Mouse (Mus musculus) neural tube, embryonic 15.5 days (tissue): ENCODE results near the gene Shroom3. TPM values are rescaled to one million over a fixed set of nuclear protein-coding genes. Genes with fewer than 3 reads are reported as not detected.
A peak's percentile ranks its signal among the peaks of the same experiment; 100 is the strongest.
"Not testable (repeated sequence)": the region's sequence is repeated elsewhere in the genome, so short reads cannot be mapped to it uniquely, and the experiment has no call there.

Experiments
- ATAC-seq: fragments of 200-750 bp; cut with Nextera tagmentation; 2 replicates; pipeline ENCODE4 v1.8.0; 2017; ENCODE audit warnings: mild to moderate bottlenecking, moderate TSS enrichment, moderate library complexity; ENCODE audit not compliant: low FRiP score
- H3K27ac ChIP-seq: fragments of 300-500 bp; sonication (generic); replicated peaks from 2 replicates; pipeline ENCODE4 v1.5.1; 2015; ENCODE audit warnings: mild to moderate bottlenecking, inconsistent platforms
- H3K27me3 ChIP-seq: fragments of 300-500 bp; sonication (generic); replicated peaks from 2 replicates; pipeline ENCODE4 v1.6.1; 2015; ENCODE audit warnings: inconsistent platforms
- H3K36me3 ChIP-seq: fragments of 300-500 bp; sonication (generic); 2 replicates; pipeline ENCODE4 v1.6.1; 2015; ENCODE audit warnings: inconsistent platforms
- H3K4me1 ChIP-seq: fragments of 300-500 bp; sonication (generic); 2 replicates; pipeline ENCODE4 v1.6.1; 2015; ENCODE audit warnings: inconsistent platforms
- H3K4me2 ChIP-seq: fragments of 300-500 bp; sonication (generic); 2 replicates; pipeline ENCODE4 v1.6.1; 2015; ENCODE audit warnings: inconsistent platforms, mild to moderate bottlenecking, moderate library complexity
- H3K4me3 ChIP-seq: fragments of 300-500 bp; sonication (generic); replicated peaks from 2 replicates; pipeline ENCODE4 v1.5.1; 2015; ENCODE audit warnings: mild to moderate bottlenecking, inconsistent platforms
- H3K9ac ChIP-seq: fragments of 300-500 bp; sonication (generic); replicated peaks from 2 replicates; pipeline ENCODE4 v1.6.1; 2015; ENCODE audit warnings: mild to moderate bottlenecking, inconsistent platforms
- H3K9me3 ChIP-seq: fragments of 300-500 bp; sonication (generic); replicated peaks from 2 replicates; pipeline ENCODE4 v1.6.1; 2016; ENCODE audit warnings: inconsistent platforms
- WGBS: fragments of 180-500 bp; shearing (Covaris S2); methylation state at CpG from one replicate; pipeline ENCODE4 v1.1.7; 2015; ENCODE audit warnings: mixed read lengths; 5-methylcytosine and 5-hydroxymethylcytosine counted together
- polyA plus RNA-seq: library from polyadenylated mRNA; unstranded; fragments of >200 nt; fragmentation: Nextera tagmentation; extraction: Ambion mirVana; gene quantifications from 2 replicates; pipeline ENCODE4 v1.2.1, GENCODE M21; 2015

The Shroom3 gene
- polyA plus RNA-seq, 1 experiment from 2014 or later, result 1.8 TPM

GRCm38 (mm10) chr5:92905594-92906008, 222.4 kb downstream of the Shroom3 start:
- 0 out of 2 replicates have a peak, but pooled peaks cover 3% of the 10 kb centered on the region for H3K36me3 ChIP-seq
- H3K9ac ChIP-seq, result no peak overlapping the region
- ATAC-seq, result peak; percentile 88
- H3K9me3 ChIP-seq, result no peaks in the 10 kb centered on the region
- peaks cover 19% of the 10 kb centered on the region for H3K4me1 ChIP-seq
- no peak overlapping the region for H3K4me3 ChIP-seq
- WGBS, result 9% methylated on average over 8 of the region's 8 CpGs
- H3K27me3 ChIP-seq, result no peaks in the 10 kb centered on the region
- H3K4me2 ChIP-seq, result peak overlapping the region; percentile 20; the same call in 1 of the 2 replicates
- H3K27ac ChIP-seq, result peak overlapping the region; percentile 46

- H3K9ac ChIP-seq, result no peak overlapping the region
- ATAC-seq, result no peak
- H3K4me3 ChIP-seq, result no peak overlapping the region
- peaks cover 18% of the 10 kb centered on the region for H3K4me1 ChIP-seq
- H3K27me3 ChIP-seq, result no peaks in the 10 kb centered on the region
- 0 out of 2 replicates have a peak, but pooled peaks cover 3% of the 10 kb centered on the region for H3K36me3 ChIP-seq
- H3K27ac ChIP-seq, result no peak overlapping the region
- no peak overlapping the region for H3K4me2 ChIP-seq
- 87% methylated on average over 4 of the region's 4 CpGs for WGBS
- H3K9me3 ChIP-seq, result no peaks in the 10 kb centered on the region
Observed at GRCm38 (mm10) chr5:92908227-92908626, 225.0 kb downstream of the Shroom3 start.

DNA sequence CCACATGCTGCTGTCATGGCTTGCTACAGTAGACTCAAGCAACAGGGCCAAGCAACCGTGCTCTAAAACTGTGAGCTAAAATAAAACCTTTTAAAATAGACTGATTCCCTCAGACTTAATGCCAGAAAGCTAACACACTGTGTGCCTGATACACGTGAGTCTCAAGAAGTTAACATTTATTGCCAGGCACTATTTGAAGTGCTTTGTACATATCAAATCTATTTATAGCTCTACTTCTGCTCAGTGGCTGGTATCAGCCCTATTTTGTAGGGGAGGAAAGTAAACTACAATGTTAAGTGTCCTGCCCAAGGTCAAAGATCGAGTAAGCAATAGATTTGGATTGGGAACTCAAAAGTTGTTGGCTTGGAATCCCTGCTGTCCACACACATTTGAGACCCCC, 227.6 kb downstream of the Shroom3 start:
- H3K4me3 ChIP-seq, result no peak overlapping the region
- no peaks in the 10 kb centered on the region for H3K27me3 ChIP-seq
- ATAC-seq, result no peak
- no peaks in the 10 kb centered on the region for H3K9me3 ChIP-seq
- no peak overlapping the region for H3K9ac ChIP-seq
- 0 out of 2 replicates have a peak, but pooled peaks cover 3% of the 10 kb centered on the region for H3K36me3 ChIP-seq
- 99% methylated on average over 3 of the region's 3 CpGs for WGBS
- H3K27ac ChIP-seq, result no peak overlapping the region
- H3K4me1 ChIP-seq, result peaks cover 3% of the 10 kb centered on the region
- no peak overlapping the region for H3K4me2 ChIP-seq

- WGBS, result 19% methylated on average over 10 of the region's 10 CpGs
- no peak for ATAC-seq
Observed at GRCm38 (mm10) chr5:92915421-92915820, 232.2 kb downstream of the Shroom3 start.

DNA sequence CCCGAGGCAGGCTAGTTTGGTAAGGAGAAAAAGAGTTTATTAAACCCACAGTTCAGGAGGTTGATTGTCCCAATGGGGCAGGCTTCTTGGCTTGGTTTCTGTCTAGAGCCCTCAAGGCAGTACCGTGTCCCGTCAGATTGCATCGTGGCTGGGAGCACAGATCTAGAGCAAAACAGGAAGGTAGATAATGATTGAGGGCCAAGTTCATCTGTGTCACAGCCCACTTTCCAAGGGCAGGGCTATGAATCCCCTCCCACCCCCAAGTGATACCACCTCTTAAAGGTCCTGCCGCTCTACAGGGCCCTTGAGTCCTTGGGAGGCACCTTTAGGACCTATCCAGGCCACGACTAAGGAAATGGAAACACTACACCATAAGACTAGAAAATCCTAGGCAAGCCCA, 234.5 kb downstream of the Shroom3 start:
- no peaks in the 10 kb centered on the region for H3K9me3 ChIP-seq
- H3K36me3 ChIP-seq, result no peaks in the 10 kb centered on the region
- no peak overlapping the region for H3K4me2 ChIP-seq
- no peak overlapping the region for H3K27ac ChIP-seq
- peaks cover 10% of the 10 kb centered on the region; the same call in 1 of the 2 replicates for H3K4me1 ChIP-seq
- no peak for ATAC-seq
- no peak overlapping the region for H3K9ac ChIP-seq
- no peak overlapping the region for H3K4me3 ChIP-seq
- 87% methylated on average over 6 of the region's 6 CpGs for WGBS
- H3K27me3 ChIP-seq, result no peaks in the 10 kb centered on the region

More at GRCm38 (mm10) chr5:92915421-92915820, 232.2 kb downstream of the Shroom3 start:
- no peak overlapping the region for H3K9ac ChIP-seq
- H3K4me3 ChIP-seq, result no peak overlapping the region
- H3K27me3 ChIP-seq, result no peaks in the 10 kb centered on the region
- no peak overlapping the region for H3K4me2 ChIP-seq
- H3K9me3 ChIP-seq, result no peaks in the 10 kb centered on the region
- H3K4me1 ChIP-seq, result peaks cover 10% of the 10 kb centered on the region; the same call in 1 of the 2 replicates
- H3K36me3 ChIP-seq, result no peaks in the 10 kb centered on the region
- H3K27ac ChIP-seq, result no peak overlapping the region

GRCm38 (mm10) chr5:92918170-92918569, 234.9 kb downstream of the Shroom3 start:
- H3K36me3 ChIP-seq, result no peaks in the 10 kb centered on the region
- H3K4me2 ChIP-seq, result no peak overlapping the region
- no peak overlapping the region for H3K9ac ChIP-seq
- H3K27me3 ChIP-seq, result no peaks in the 10 kb centered on the region
- ATAC-seq, result no peak
- peaks cover 10% of the 10 kb centered on the region; the same call in 1 of the 2 replicates for H3K4me1 ChIP-seq
- no peak overlapping the region for H3K4me3 ChIP-seq
- H3K27ac ChIP-seq, result no peak overlapping the region
- WGBS, result 75% methylated on average over 10 of the region's 10 CpGs
- no peaks in the 10 kb centered on the region for H3K9me3 ChIP-seq

DNA sequence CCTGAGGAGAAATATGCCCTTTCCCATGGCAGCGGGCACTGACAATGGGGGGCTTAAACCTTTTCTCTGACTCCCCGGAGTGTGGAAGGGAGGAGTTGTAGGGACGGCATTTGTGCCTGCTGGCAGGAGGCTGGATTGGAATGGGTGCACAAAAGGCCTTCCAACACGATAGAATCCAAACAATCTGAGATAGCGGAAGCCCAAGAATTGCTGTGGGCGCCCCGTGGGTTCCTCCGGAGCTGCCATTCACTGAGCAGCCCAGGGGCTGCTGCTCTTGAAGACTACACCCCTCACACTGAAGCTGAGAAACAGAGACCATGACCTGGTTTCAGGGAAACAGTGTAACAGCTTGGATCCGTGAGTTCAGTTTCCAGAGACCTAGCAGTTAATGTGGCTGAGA, 235.6 kb downstream of the Shroom3 start:
- no peaks in the 10 kb centered on the region for H3K9me3 ChIP-seq
- H3K9ac ChIP-seq, result no peak overlapping the region
- no peaks in the 10 kb centered on the region for H3K27me3 ChIP-seq
- H3K4me2 ChIP-seq, result no peak overlapping the region
- no peaks in the 10 kb centered on the region for H3K36me3 ChIP-seq
- 25% methylated on average over 9 of the region's 9 CpGs for WGBS
- H3K27ac ChIP-seq, result no peak overlapping the region
- H3K4me3 ChIP-seq, result no peak overlapping the region
- H3K4me1 ChIP-seq, result peaks cover 10% of the 10 kb centered on the region; the same call in 1 of the 2 replicates
- ATAC-seq, result no peak

DNA sequence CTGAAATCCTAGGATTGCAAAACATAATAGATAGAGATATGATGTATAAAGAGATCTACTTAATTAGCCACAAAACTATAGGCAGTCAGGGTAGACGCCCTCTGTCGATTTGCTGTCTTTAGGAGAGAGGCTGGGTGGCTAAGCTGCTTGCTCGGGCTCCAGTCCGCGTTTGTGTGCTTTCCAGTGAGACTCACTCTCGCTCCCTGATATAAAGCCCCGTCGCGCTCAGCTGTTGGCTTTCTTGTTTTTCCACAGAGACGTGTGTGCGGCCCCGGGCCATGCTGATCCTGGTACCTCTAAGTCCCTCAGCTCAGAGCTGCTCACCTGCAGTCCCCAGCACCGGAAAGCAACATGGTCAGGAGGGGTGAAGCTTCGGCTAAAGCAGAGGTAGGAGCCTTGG, 236.2 kb downstream of the Shroom3 start:
- Histone ChIP-seq H3K27ac (no peak overlapping the region), H3K4me2 (no peak overlapping the region), H3K4me3 (no peak overlapping the region), H3K36me3 (no peaks in the 10 kb centered on the region), H3K9ac (no peak overlapping the region), H3K27me3 (no peaks in the 10 kb centered on the region), H3K9me3 (no peaks in the 10 kb centered on the region), H3K4me1 (peaks cover 10% of the 10 kb centered on the region; the same call in 1 of the 2 replicates)
- ATAC-seq, result no peak
- 68% methylated on average over 14 of the region's 14 CpGs for WGBS

DNA sequence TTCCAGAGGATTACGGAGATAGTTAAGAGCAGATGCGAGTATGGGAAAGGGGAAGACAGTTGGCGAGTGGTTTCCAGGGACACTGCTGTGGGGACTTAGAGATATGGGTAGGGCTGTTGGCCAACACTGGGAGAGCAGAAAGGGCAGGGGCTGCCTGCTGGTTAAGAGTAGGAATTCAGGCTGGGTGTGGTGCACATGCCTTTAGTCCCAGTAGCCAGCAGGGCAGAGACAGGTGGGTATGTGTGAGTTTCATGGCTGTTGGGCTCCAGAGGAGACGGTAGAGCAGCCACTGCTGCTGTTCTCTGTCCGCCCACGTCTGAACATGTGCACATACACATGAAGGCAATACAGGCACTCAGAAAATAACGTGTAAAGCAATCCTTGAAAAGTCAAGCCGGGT, 237.7 kb downstream of the Shroom3 start:
- no peak overlapping the region for H3K27ac ChIP-seq
- no peak overlapping the region for H3K4me3 ChIP-seq
- H3K27me3 ChIP-seq, result no peaks in the 10 kb centered on the region
- ATAC-seq, result no peak
- WGBS, result 96% methylated on average over 8 of the region's 8 CpGs
- no peak overlapping the region for H3K4me2 ChIP-seq
- H3K9me3 ChIP-seq, result no peaks in the 10 kb centered on the region
- H3K9ac ChIP-seq, result no peak overlapping the region
- peaks cover 18% of the 10 kb centered on the region for H3K4me1 ChIP-seq
- no peaks in the 10 kb centered on the region for H3K36me3 ChIP-seq

DNA sequence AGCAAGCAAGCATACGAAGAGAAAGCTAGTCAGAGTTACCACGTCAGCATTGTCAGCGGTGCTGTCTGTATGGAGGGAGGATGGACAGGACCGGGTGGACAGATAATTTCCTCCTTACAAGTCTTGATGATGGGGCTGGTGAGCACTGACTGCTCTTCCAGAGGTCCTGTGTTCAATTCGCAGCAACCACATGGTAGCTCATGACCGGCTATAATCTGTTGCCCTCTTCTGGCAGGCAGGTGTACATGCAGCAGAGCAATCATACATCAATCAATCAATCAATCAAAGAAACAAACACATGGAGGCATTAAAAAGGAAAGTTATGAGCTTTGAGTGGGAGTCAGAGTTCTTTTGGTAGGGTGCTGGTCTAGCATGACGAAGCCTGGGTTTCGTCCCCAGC, 238.5 kb downstream of the Shroom3 start:
- Histone ChIP-seq H3K9ac (no peak overlapping the region), H3K4me3 (no peak overlapping the region), H3K9me3 (no peaks in the 10 kb centered on the region), H3K36me3 (no peaks in the 10 kb centered on the region), H3K27me3 (no peaks in the 10 kb centered on the region), H3K4me2 (no peak overlapping the region), H3K27ac (no peak overlapping the region), H3K4me1 (peaks cover 14% of the 10 kb centered on the region)
- ATAC-seq, result no peak
- WGBS, result 83% methylated on average over 8 of the region's 8 CpGs

GRCm38 (mm10) chr5:92922981-92923380, 239.7 kb downstream of the Shroom3 start:
- H3K9me3 ChIP-seq, ATAC-seq, H3K27me3 ChIP-seq, H3K9ac ChIP-seq, H3K4me2 ChIP-seq, H3K4me3 ChIP-seq, H3K36me3 ChIP-seq, H3K27ac ChIP-seq: not testable (repeated sequence)
- 95% methylated on average over 5 of the region's 5 CpGs for WGBS
- peaks cover 18% of the 10 kb centered on the region for H3K4me1 ChIP-seq

DNA sequence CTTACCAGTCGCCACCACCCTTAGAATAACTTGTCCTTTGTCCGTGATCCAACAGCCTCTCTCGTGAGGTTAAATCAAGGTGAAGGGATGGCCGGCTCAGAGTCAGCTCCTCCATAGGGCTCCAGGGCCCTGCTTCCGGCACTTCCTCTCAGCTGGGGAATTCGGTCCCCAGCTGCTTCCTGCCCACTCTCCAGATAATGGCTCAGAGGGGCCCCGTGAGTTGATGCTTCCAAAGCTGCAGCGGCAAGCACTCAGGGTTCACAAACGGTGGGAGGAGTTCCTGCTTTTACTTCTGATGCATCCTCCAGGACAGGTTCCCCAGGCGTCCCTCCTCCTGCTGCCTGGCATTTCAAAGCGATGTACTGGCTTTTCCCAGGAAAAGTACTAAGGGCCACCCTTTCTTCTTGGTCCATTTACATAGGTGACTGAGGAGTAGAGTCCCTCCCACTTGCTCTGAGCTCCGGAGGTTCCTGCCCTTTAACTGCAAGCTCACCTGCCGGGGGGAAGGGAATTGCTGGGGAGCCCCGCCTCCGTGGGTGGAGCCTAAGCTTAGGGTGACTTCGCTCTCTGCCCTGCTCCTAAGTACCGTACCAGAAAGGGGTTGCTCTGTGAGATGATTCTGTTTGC, 241.7 kb downstream of the Shroom3 start:
- Histone ChIP-seq H3K36me3 (no peaks in the 10 kb centered on the region), H3K9me3 (no peaks in the 10 kb centered on the region), H3K27ac (no peak overlapping the region), H3K4me1 (peaks cover 11% of the 10 kb centered on the region), H3K4me2 (peak overlapping the region; percentile 44), H3K27me3 (no peaks in the 10 kb centered on the region), H3K9ac (no peak overlapping the region), H3K4me3 (peak overlapping the region; percentile 10)
- 11% methylated on average over 17 of the region's 17 CpGs for WGBS
- ATAC-seq, result peak; percentile 68
